Mouse (Mus musculus): Measurements from ENCODE around the gene Mcf2. TPM values are rescaled to one million over a fixed set of nuclear protein-coding genes. Genes with fewer than 3 reads are reported as not detected.

Gene Mcf2
- polyA plus RNA-seq, 1 experiment from 2014 or later: 0.61 TPM

- 88% methylated on average over 2 of the region's 2 CpGs for WGBS
- no peaks in the 10 kb centered on the region for H3K27me3 ChIP-seq (replicated peaks; ENCODE audit: low read depth, poor library complexity, severe bottlenecking)
- H3K27ac ChIP-seq (replicated peaks): no peak overlapping the region
- H3K4me1 ChIP-seq: no peaks in the 10 kb centered on the region
- H3K36me3 ChIP-seq (replicated peaks): no peaks in the 10 kb centered on the region
- no peak overlapping the region for H3K4me3 ChIP-seq
- H3K9me3 ChIP-seq: no peaks in the 10 kb centered on the region
- no peak for DNase-seq (ENCODE audit: low spot score)
Measured at GRCm38 (mm10) chrX:60021595-60021994, 157.3 kb downstream of the Mcf2 start.

GRCm38 (mm10) chrX:60021007-60021406 is 157.9 kb downstream of the Mcf2 start:
- no peak overlapping the region for H3K27ac ChIP-seq (replicated peaks)
- no peaks in the 10 kb centered on the region for H3K4me1 ChIP-seq
- H3K9me3 ChIP-seq: no peaks in the 10 kb centered on the region
- WGBS: 81% methylated on average over 4 of the region's 4 CpGs
- no peak for DNase-seq (ENCODE audit: low spot score)
- H3K27me3 ChIP-seq (replicated peaks; ENCODE audit: low read depth, poor library complexity, severe bottlenecking): no peaks in the 10 kb centered on the region
- H3K4me3 ChIP-seq: no peak overlapping the region
- H3K36me3 ChIP-seq (replicated peaks): no peaks in the 10 kb centered on the region

GRCm38 (mm10) chrX:60014588-60014987 is 164.3 kb downstream of the Mcf2 start:
- no peak for DNase-seq (ENCODE audit: low spot score)
- Histone ChIP-seq H3K27ac (replicated peaks) (no peak overlapping the region), H3K36me3 (replicated peaks) (no peaks in the 10 kb centered on the region), H3K4me1 (no peaks in the 10 kb centered on the region), H3K27me3 (replicated peaks; ENCODE audit: low read depth, poor library complexity, severe bottlenecking) (no peaks in the 10 kb centered on the region), H3K9me3 (no peaks in the 10 kb centered on the region), H3K4me3 (no peak overlapping the region)
- 93% methylated on average over 1 of the region's 1 CpGs for WGBS

DNA sequence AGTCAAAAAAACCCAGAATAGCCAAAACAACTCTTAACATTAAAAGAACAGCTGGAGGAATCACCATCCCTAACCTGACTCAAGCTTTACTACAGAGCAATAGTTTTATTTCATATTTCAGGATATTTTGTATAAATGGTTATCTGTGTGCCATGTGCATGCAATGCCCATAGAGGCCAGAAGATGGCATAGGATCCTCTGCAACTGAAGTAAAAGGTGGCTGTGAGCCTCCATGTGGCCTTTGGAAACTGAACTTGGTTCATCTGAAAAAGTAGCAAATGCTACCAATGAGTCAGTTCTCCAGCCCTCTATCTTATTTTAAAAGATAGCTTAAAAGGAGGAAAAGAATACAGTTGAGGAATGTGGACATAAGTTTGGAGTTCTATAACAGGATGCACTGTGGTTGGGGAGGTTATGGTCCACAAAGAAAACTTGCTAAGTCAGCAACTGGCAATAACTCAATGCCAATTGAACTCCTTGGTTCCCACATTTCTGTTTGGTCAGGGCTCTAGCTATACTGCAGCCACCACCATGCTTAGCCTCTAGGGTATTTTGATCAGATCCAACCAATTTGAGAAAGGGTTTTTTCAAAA is 165.7 kb downstream of the Mcf2 start:
- Histone ChIP-seq H3K4me1 (no peaks in the 10 kb centered on the region), H3K36me3 (replicated peaks) (no peaks in the 10 kb centered on the region), H3K9me3 (no peaks in the 10 kb centered on the region), H3K27me3 (replicated peaks; ENCODE audit: low read depth, poor library complexity, severe bottlenecking) (no peaks in the 10 kb centered on the region), H3K4me3 (no peak overlapping the region), H3K27ac (replicated peaks) (no peak overlapping the region)
- DNase-seq (ENCODE audit: low spot score): peak; percentile 10

Other genes with a start within 250 kb of the Mcf2 start
- not detected in 2 replicates for gene F9, start 179.6 kb downstream of the Mcf2 start, polyA plus RNA-seq (2016; fragmentation: Nextera tagmentation; extraction: Ambion mirVana)

Data from embryonic facial prominence, embryonic 10.5 days (tissue).